Mouse (Mus musculus) ES-E14 (cell line): Measurements from ENCODE around the gene Crk.

Source experiments
- CHD2 ChIP-seq: IDR thresholded peaks from 2 replicates; pipeline ENCODE4 v1.6.1; 2014; ENCODE audit warnings: mild to moderate bottlenecking, low read depth, low read length, inconsistent platforms
- HCFC1 ChIP-seq: IDR thresholded peaks from 2 replicates; pipeline ENCODE4 v1.6.1; 2012; ENCODE audit warnings: low read length, inconsistent platforms, borderline replicate concordance; ENCODE audit not compliant: insufficient read depth
- ZC3H11A ChIP-seq: IDR thresholded peaks from 2 replicates; pipeline ENCODE4 v1.6.1; 2012; ENCODE audit warnings: low read depth, mild to moderate bottlenecking, inconsistent platforms, low read length, borderline replicate concordance
- ZNF384 ChIP-seq: IDR thresholded peaks from 2 replicates; pipeline ENCODE4 v1.6.1; 2012; ENCODE audit warnings: low read depth, low read length, inconsistent platforms

DNA sequence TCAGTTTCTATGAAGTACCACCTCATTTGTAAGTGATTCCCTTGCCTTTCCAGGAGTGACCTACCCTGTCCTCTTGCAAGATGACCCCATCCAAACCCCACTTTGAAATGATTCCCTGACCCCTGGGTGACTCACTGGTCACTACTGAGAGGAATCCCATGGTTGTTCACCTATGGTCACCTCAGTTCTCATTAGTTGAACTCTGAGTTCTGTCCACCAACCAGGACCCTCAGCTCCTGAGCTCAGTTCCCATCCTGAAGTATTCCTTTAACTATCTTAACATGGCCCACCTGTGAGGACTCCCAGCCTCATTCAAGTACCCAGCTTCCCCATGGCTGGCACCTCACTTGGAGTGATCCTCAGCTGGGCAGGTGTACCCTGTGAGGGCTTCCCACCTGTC lies 21.2 kb upstream of the Crk start:
- no peak for TF ChIP-seq ZNF384
- TF ChIP-seq ZC3H11A, result no peak
- no peak for TF ChIP-seq HCFC1
- no peak for TF ChIP-seq CHD2
